Mouse (Mus musculus) liver, adult 2 months (tissue): ENCODE data around the gene Uap1l1. TPM values are rescaled to one million over a fixed set of nuclear protein-coding genes. Genes with fewer than 3 reads are reported as not detected.
A peak's percentile ranks its signal among the peaks of the same experiment; 100 is the strongest.

Experiments
- DNase-seq: peaks from one replicate; pipeline ENCODE4 v3.0.0-alpha.2; 2011; ENCODE audit warnings: low read depth, low spot score; ENCODE audit errors: extremely low read depth
- H3K27ac ChIP-seq: fragments of 200-500 bp; replicated peaks from 2 replicates; pipeline ENCODE4 v1.5.1; 2012; ENCODE audit warnings: low read depth, mild to moderate bottlenecking, control low read depth, inconsistent platforms, low read length; ENCODE audit not compliant: insufficient read depth
- H3K27me3 ChIP-seq: fragments of 200-500 bp; 2 replicates; pipeline ENCODE4 v1.6.1; 2012; ENCODE audit warnings: mild to moderate bottlenecking, moderate library complexity, low read length, inconsistent platforms; ENCODE audit not compliant: control insufficient read depth, insufficient read depth
- H3K36me3 ChIP-seq: fragments of 200-500 bp; 2 replicates; pipeline ENCODE4 v1.6.1; 2012; ENCODE audit warnings: low read length, inconsistent platforms; ENCODE audit not compliant: control insufficient read depth, insufficient read depth
- H3K4me1 ChIP-seq: fragments of 200-500 bp; 2 replicates; pipeline ENCODE4 v1.6.1; 2011; ENCODE audit warnings: low read length; ENCODE audit not compliant: control insufficient read depth, insufficient read depth
- H3K4me3 ChIP-seq: fragments of 200-500 bp; 2 replicates; pipeline ENCODE4 v1.5.1; 2011; ENCODE audit warnings: low read depth, mild to moderate bottlenecking, control low read depth, low read length, moderate library complexity; ENCODE audit not compliant: insufficient read depth
- H3K79me2 ChIP-seq: fragments of 200-500 bp; 2 replicates; pipeline ENCODE4 v1.6.1; 2012; ENCODE audit warnings: inconsistent platforms, mild to moderate bottlenecking, low read length, moderate library complexity; ENCODE audit not compliant: control insufficient read depth, insufficient read depth
- H3K9ac ChIP-seq: fragments of 200-500 bp; 2 replicates; pipeline ENCODE4 v1.6.1; 2012; ENCODE audit warnings: low read depth, mild to moderate bottlenecking, control low read depth, inconsistent platforms, low read length
- CTCF ChIP-seq: fragments of 200-500 bp; IDR thresholded peaks from 2 replicates; pipeline ENCODE4 v1.5.1; 2011; ENCODE audit warnings: low read depth, low read length, control low read depth
- POLR2A ChIP-seq: fragments of 200-500 bp; IDR thresholded peaks from 2 replicates; pipeline ENCODE4 v1.6.1; 2011; ENCODE audit warnings: low read length, control low read depth; ENCODE audit not compliant: insufficient read depth; ENCODE audit errors: extremely low read depth
- WGBS: fragments of 180-500 bp; shearing (Covaris S2); methylation state at CpG from one replicate; pipeline ENCODE4 v1.1.7; 2018; 5-methylcytosine and 5-hydroxymethylcytosine counted together
- polyA plus RNA-seq: library from polyadenylated mRNA; depleted of rRNA; stranded (reverse); fragments of >200 nt; gene quantifications from 2 replicates; pipeline ENCODE4 v1.2.3, GENCODE M21; 2012
- total RNA-seq: library from RNA; depleted of rRNA; stranded (reverse); fragments of >200 nt; gene quantifications from 2 replicates; pipeline ENCODE4 v1.2.3, GENCODE M21; 2014

The Uap1l1 gene
- total and polyA plus RNA-seq, 2 experiments: 3.3 to 8.1 TPM

DNA sequence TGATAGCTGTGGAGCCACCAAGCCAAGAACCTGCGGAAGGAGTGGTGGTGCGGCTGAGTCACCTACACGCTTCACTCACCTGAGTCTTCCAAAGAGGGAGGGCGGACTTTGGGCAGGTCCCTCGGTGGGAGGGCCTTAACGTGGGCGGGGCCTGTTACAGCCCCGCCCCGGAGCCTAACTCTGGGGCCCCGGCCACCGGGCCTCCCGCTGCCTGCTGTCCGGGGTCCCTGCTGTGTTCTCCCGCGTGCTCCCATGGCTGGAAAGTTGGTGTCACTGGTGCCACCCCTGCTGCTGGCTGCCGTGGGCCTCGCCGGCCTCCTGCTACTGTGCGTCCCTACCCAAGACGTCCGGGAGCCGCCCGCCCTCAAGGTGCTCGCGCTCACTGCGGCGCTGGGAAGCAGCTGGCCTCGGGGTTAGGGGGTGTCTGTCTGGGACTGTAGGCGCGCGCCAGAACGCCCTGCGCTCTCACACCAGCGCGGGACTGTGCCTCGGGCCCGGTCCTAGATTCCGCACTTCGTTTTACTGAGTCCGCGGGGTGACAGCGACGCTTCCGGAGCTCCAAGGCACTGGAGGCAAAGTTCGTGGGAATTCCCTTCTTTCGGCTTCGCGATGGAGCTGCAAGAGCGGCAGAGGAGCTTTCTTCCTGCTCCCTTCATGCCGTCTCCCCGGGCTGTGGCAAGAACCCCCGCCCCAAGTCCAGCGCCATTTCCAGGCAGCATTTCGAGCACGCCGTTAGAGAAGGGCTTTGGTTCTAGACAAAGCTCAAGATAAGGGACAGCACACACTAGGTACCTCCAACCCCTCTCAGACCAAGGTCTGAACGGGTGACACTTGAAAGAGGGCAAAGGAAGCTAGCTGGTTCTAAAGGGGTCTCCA lies 30.5 kb upstream of the Uap1l1 start, which contains the start of gene Entpd2:
TSS of gene Entpd2 (plus strand) at position 154 of the 876 bp plus-strand sequence.
- Histone ChIP-seq H3K79me2 (no peaks in the 10 kb centered on the region), H3K36me3 (no peaks in the 10 kb centered on the region), H3K9ac (peak within 1 kb of the TSS; percentile 85), H3K4me1 (peaks cover 3% of the 10 kb centered on the region; the same call in 1 of the 2 replicates), H3K27ac (no peak within 1 kb of the TSS), H3K27me3 (no peaks in the 10 kb centered on the region), H3K4me3 (peak within 1 kb of the TSS; percentile 76)
- 0 out of 2 replicates have a peak, but pooled peaks have one; percentile 26 for TF ChIP-seq POLR2A
- peak; percentile 43 for TF ChIP-seq CTCF
- peak; percentile 40 for DNase-seq
- WGBS: 3% methylated on average over 57 of the region's 57 CpGs

DNA sequence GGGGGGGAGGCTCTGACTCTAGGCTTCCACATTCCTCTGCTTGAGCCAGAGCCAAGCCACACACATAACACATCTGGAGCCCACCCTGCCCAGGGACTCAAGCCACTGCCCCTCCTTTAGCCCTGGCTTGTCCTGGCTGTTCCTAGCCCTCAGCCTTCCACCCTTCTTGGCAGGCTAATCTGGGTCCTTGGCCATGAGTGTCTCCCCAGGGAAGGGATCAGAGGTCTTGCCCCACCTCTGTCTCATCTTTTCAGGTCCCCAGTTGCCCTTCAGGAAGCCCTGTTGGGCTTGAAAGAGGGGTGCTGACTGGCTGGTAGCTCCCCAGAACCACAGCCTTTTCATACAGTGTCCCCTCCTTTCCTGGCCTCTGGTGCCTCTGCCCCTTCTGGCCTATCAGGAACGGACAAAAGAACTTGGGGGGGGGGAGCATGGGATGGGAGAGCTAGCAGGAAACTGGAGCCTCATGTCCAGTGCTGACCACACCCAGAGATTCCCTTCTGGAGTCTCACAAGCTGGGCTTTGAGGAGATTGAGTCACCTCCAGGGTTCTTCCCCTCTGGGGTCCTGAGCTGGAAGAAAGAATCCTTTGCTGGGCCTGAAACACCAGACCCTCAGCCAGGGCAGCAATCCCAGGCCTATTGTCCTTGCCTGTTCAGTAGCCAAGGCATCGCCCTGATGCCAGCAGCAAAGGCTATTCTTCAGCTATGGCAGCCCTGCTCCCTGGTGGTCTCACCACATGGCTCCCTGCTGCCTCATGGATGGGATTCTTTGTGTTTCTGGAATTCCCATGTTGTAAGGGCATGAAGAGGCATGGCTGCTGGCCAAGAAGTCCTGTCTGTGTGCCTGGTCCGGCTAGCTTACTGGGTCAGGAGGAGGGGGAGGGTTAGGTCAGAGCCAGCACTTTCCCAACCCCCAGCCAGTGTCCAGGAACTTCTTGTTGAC lies 29.1 kb upstream of the Uap1l1 start:
- Histone ChIP-seq H3K9ac (no peak overlapping the region), H3K27me3 (no peaks in the 10 kb centered on the region), H3K4me1 (peaks cover 3% of the 10 kb centered on the region; the same call in 1 of the 2 replicates), H3K4me3 (no peak overlapping the region), H3K79me2 (no peaks in the 10 kb centered on the region), H3K27ac (no peak overlapping the region), H3K36me3 (no peaks in the 10 kb centered on the region)
- TF ChIP-seq CTCF (no peak), POLR2A (no peak)
- DNase-seq: no peak
- 52% methylated on average over 3 of the region's 3 CpGs for WGBS

DNA sequence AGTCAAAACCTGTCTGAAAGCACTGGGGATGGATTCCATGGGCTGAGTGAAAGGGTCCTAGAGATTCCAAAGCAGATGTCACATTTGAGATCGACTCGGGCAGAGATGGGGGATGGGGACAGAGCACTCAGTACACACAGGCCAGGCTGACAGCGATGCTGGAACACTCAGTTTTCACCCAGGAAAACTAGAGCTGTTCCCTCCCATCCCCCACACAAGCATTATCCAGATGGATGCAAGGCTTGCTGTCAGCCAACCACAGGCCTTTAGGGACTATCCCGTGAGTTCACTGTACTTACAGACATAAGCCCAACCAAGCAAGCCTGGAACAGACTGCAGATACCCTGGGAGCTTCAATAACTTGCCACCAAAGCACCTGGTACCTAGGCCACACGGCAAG lies 25.8 kb upstream of the Uap1l1 start:
- no peaks in the 10 kb centered on the region for H3K27me3 ChIP-seq
- 74% methylated on average over 5 of the region's 5 CpGs for WGBS
- no peak overlapping the region for H3K4me3 ChIP-seq
- H3K9ac ChIP-seq: no peak overlapping the region
- no peak for TF ChIP-seq CTCF
- TF ChIP-seq POLR2A: no peak
- no peaks in the 10 kb centered on the region for H3K36me3 ChIP-seq
- H3K79me2 ChIP-seq: no peaks in the 10 kb centered on the region
- peaks cover 1% of the 10 kb centered on the region; the same call in 1 of the 2 replicates for H3K4me1 ChIP-seq
- H3K27ac ChIP-seq: no peak overlapping the region
- no peak for DNase-seq

DNA sequence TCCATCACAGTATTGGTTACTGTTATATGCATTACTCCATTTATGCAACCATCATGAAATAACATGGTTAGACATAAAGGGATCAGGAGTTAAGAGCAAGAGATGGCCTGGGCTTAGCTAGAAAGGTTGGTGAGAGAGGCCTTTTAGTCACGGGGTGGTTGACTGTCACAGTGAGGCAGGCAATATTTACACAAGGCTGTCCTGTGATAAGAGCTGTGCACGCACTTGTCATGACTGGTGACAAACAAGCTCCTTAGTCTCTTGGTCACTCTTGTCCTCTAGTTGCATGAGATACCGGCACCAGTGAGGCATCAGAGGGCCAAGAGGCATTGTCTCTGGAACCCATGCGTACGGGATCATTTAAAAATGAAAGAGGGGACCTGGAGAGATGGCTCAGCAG lies 19.0 kb upstream of the Uap1l1 start:
- 0 out of 2 replicates have a peak, but pooled peaks cover 3% of the 10 kb centered on the region for H3K4me1 ChIP-seq
- H3K36me3 ChIP-seq: no peaks in the 10 kb centered on the region
- no peak overlapping the region for H3K9ac ChIP-seq
- no peak for DNase-seq
- no peaks in the 10 kb centered on the region; the same call in 1 of the 2 replicates for H3K27me3 ChIP-seq
- TF ChIP-seq CTCF (no peak), POLR2A (no peak)
- 37% methylated on average over 5 of the region's 5 CpGs for WGBS
- H3K79me2 ChIP-seq: no peaks in the 10 kb centered on the region
- no peak overlapping the region for H3K4me3 ChIP-seq
- H3K27ac ChIP-seq: no peak overlapping the region

DNA sequence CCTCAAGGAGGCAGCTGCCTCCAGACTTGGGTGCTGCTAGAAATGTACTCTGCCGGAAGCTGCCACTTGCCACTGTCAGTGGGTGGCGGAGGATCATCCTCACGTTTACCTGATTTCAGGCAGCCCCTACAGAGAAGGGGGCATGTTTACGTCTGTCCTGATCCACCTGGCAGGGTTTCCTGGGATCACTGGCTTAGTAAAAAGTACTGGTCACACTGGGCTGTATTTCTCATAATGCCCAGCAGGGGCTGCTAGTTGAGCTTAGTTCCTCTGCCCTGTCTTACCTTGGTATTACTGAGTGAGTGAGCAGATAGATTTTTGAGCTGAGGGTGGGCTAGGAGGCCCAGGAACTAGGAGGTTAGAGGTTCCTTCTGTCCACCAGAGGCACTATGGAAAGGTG lies 11.1 kb upstream of the Uap1l1 start:
- WGBS: 65% methylated on average over 4 of the region's 4 CpGs
- H3K27ac ChIP-seq: no peak overlapping the region
- H3K9ac ChIP-seq: no peak overlapping the region
- H3K36me3 ChIP-seq: no peaks in the 10 kb centered on the region
- DNase-seq: peak; percentile 33
- TF ChIP-seq CTCF: peak; percentile 62
- TF ChIP-seq POLR2A: no peak
- H3K4me1 ChIP-seq: peaks cover 5% of the 10 kb centered on the region; the same call in 1 of the 2 replicates
- H3K79me2 ChIP-seq: no peaks in the 10 kb centered on the region
- H3K27me3 ChIP-seq: peaks cover 8% of the 10 kb centered on the region
- H3K4me3 ChIP-seq: no peak overlapping the region
